Mouse (Mus musculus): ENCODE measurements around the gene Iqsec1.

DNA sequence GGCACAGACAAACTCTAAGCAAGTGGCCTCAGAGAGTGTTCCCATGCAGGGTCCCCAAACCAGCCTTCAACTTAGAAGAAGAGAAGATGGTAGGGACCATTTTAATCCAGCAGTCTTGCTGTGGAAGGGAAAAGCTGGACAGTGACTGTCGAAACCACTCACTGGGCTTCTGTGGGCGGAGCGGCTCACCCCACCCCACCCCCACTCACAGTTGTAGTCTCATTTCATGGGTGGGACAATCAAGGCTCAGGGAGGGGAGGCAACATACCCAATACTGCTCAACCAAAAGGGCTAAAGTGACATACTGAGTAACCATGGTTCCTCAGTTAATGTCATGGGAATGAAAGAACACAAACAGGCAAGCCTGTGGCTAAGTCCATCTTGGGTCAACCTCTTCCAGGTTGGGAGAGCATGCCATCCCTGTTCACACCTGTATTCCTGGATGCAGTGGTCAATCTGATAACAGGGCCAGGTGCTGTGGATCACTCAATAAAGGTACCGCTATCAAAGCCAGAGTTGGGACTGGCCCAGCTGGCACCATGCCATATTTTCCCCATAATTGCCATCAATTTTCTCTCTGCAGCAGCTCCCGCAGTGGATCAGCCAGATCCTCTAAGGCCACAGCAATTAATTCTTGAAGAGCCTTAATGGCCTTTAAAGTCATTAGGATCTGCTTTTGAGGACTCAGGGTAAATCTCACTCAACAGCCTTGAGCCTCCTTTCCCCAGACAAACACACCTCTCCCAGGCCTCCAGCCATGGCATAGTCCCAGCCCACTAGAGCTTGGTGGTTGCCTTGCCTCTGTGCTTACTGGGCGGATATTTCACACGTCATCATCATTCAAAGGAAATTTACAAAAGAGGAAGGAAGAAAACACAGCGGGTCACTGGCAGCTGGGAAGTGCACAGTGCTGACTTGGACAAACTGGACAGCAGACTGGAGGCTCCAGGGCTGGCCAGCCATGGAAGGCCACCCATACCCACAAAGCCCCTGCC is 275.7 kb downstream of the Iqsec1 start:
- TF ChIP-seq CTCF (conservative IDR thresholded peaks at IDR 0.05; ENCODE audit: low read length) (no peak), POU5F1 (IDR thresholded peaks at IDR 0.05; ENCODE audit: borderline replicate concordance, low read length) (no peak)
